Mouse (Mus musculus): ENCODE results near the gene Pgp.

GRCm38 (mm10) chr17:24426471-24427169, 43.6 kb upstream of the Pgp start, which contains the start of gene Eci1:
- TF ChIP-seq BHLHE40 (IDR thresholded peaks at IDR 0.05; ENCODE audit: borderline replicate concordance, low read depth, low read length) (no peak), E2F4 (IDR thresholded peaks at IDR 0.05; ENCODE audit: borderline replicate concordance, low read depth, low read length) (no peak), POLR2A (IDR thresholded peaks at IDR 0.05; ENCODE audit: control insufficient read depth in 1 of 2, insufficient read depth in 1 of 2, low read depth in 1 of 2, low read length in 2 of 2, poor library complexity in 1 of 2) (peak; percentile 89 to 90), USF1 (IDR thresholded peaks at IDR 0.05; ENCODE audit: low read depth, low read length) (0 out of 2 replicates have a peak, but pooled peaks have one; percentile 25)

Data from MEL (cell line).